Mouse (Mus musculus) adrenal gland, adult 18-20 months (tissue): ENCODE results near the gene Gm11007. TPM values are rescaled to one million over a fixed set of nuclear protein-coding genes. Genes with fewer than 3 reads are reported as not detected.
"Not testable (repeated sequence)": the region's sequence is repeated elsewhere in the genome, so short reads cannot be mapped to it uniquely, and the experiment has no call there.

Source experiments
- DNase-seq, 2 experiments: peaks; one replicate each; pipeline ENCODE4 v3.0.0; 2021 to 2022; ENCODE audit warnings: low spot score in 2 of 2
- long read RNA-seq, 2 experiments: library from polyadenylated mRNA; stranded (forward); transcript quantifications; one replicate each; pipeline ENCODE4 v2.0.0; 2021
- total RNA-seq, 2 experiments: library from RNA; stranded (reverse); gene quantifications; 1 replicate in 1 of 2; 2 replicates in 1 of 2; pipeline ENCODE4 v1.2.3; 2021

Gm11007 gene
- not detected for total RNA-seq
- long read RNA-seq, experiment 1, partial matches to known transcripts, result 0 of 1 reads
- long read RNA-seq, experiment 1, other reads (novel, unspliced or antisense), result 1 of 1 reads
- long read RNA-seq, experiment 2, result 0 reads

GRCm38 (mm10) chr2:175643678-175644077 is at the start of gene Gm11007:
Gm11007 (plus strand) TSS chr2:175643978.
- DNase-seq, result not testable (repeated sequence)

Other genes starting within 250 kb of the Gm11007 start
- gene Gm4724, start 208.2 kb upstream of the Gm11007 start, total RNA-seq, result 1 to 10 TPM; 5.6 to 7.7 TPM
- gene Zfp965, start 174.0 kb upstream of the Gm11007 start, total RNA-seq, result 1 to 10 TPM; 3.9 to 4.0 TPM
- 10 to 100 TPM in 1 of 2 experiments, not detected in 1; 12.5 TPM for gene Zfp969, start 59.7 kb downstream of the Gm11007 start, total RNA-seq
- gene Gm2007, start 97.6 kb downstream of the Gm11007 start, total RNA-seq, result not detected
- 1 to 10 TPM; 1.5 to 8.4 TPM for gene Gm14288, start 157.1 kb downstream of the Gm11007 start, total RNA-seq
- gene Gm6710, start 225.2 kb downstream of the Gm11007 start, total RNA-seq, result 10 to 100 TPM; 33.4 to 37.4 TPM